Mouse (Mus musculus) limb, embryonic 12.5 days (tissue): ENCODE data around the gene Mef2d. TPM values are rescaled to one million over a fixed set of nuclear protein-coding genes. Genes with fewer than 3 reads are reported as not detected.

ENCODE experiments used
- ATAC-seq: fragments of 200-750 bp; cut with Nextera tagmentation; 2 replicates; pipeline ENCODE4 v1.8.0; 2017; ENCODE audit warnings: low read depth, moderate TSS enrichment; ENCODE audit not compliant: insufficient number of reproducible peaks, insufficient read depth, low FRiP score, low TSS enrichment
- H3K27ac ChIP-seq: fragments of 300-500 bp; sonication (generic); 2 replicates; pipeline ENCODE4 v1.5.1; 2016; ENCODE audit warnings: mild to moderate bottlenecking, moderate library complexity
- H3K27me3 ChIP-seq: fragments of 300-500 bp; sonication (generic); 2 replicates; pipeline ENCODE4 v1.6.1; 2016; ENCODE audit warnings: mild to moderate bottlenecking, moderate library complexity
- H3K36me3 ChIP-seq: fragments of 300-500 bp; sonication (generic); 2 replicates; pipeline ENCODE4 v1.6.1; 2016; ENCODE audit warnings: mild to moderate bottlenecking, moderate library complexity
- H3K4me1 ChIP-seq: fragments of 300-500 bp; sonication (generic); replicated peaks from 2 replicates; pipeline ENCODE4 v1.6.1; 2016
- H3K4me2 ChIP-seq: fragments of 300-500 bp; sonication (generic); 2 replicates; pipeline ENCODE4 v1.6.1; 2016; ENCODE audit warnings: mild to moderate bottlenecking, moderate library complexity
- H3K4me3 ChIP-seq: fragments of 300-500 bp; sonication (generic); replicated peaks from 2 replicates; pipeline ENCODE4 v1.5.1; 2016; ENCODE audit warnings: mild to moderate bottlenecking
- H3K9ac ChIP-seq: fragments of 300-500 bp; sonication (generic); replicated peaks from 2 replicates; pipeline ENCODE4 v1.6.1; 2016; ENCODE audit warnings: mild to moderate bottlenecking, moderate library complexity
- H3K9me3 ChIP-seq: fragments of 300-500 bp; sonication (generic); 2 replicates; pipeline ENCODE4 v1.6.1; 2016; ENCODE audit warnings: mild to moderate bottlenecking, moderate library complexity
- WGBS: fragments of 180-500 bp; shearing (Covaris S2); methylation state at CpG from one replicate; pipeline ENCODE4 v1.1.7; 2016; 5-methylcytosine and 5-hydroxymethylcytosine counted together
- polyA plus RNA-seq: library from polyadenylated mRNA; unstranded; fragments of >200 nt; fragmentation: Nextera tagmentation; extraction: Ambion mirVana; gene quantifications from 2 replicates; pipeline ENCODE4 v1.2.1, GENCODE M21; 2016

The Mef2d gene
- polyA plus RNA-seq, 1 experiment from 2014 or later = 12.1 TPM

DNA sequence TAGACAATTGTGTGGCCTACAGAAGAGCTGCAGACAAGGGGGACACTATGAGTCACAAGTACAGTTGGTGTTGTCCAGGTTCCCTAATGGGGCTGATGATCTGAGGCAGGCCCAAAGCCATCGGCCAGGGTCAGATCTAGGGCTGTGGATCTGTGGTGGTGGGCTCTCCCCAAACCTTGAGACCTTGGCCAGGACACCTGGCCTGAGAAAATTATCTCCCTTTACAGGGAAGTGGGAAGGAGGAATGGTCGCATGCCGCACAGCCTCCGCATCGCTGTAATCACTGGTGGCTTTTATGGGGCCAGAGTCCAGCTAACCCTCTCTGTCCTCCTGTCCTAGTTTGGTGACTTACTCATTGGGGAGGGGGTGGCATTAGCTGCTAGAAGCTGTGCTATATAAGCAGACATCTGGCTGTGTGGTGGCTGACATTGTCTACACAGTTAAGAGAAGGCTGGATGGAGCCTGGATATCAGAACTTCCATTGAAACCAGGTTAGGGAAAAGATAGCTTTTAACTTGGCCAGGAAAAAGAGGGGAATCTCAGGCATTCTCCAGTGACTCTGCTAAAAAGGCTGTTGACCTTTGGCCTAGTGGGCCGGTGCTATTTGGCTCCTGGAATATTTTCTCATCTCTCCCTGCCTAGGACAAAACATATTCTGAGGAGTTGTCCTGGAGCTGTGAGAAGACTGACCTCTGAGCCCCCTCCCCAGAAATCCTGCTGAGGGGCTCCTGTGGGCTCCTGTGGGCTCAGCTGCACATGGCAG lies 2.7 kb downstream of the Mef2d start:
- Histone ChIP-seq H3K9me3 (no peaks in the 10 kb centered on the region), H3K36me3 (0 out of 2 replicates have a peak, but pooled peaks cover 6% of the 10 kb centered on the region), H3K4me3 (peak overlapping the region; percentile 94), H3K4me2 (peak overlapping the region; percentile 94), H3K4me1 (peaks cover 88% of the 10 kb centered on the region), H3K9ac (peak overlapping the region; percentile 91), H3K27ac (peak overlapping the region; percentile 98; the same call in 1 of the 2 replicates), H3K27me3 (no peaks in the 10 kb centered on the region)
- 42% methylated on average over 6 of the region's 6 CpGs for WGBS
- no peak for ATAC-seq

DNA sequence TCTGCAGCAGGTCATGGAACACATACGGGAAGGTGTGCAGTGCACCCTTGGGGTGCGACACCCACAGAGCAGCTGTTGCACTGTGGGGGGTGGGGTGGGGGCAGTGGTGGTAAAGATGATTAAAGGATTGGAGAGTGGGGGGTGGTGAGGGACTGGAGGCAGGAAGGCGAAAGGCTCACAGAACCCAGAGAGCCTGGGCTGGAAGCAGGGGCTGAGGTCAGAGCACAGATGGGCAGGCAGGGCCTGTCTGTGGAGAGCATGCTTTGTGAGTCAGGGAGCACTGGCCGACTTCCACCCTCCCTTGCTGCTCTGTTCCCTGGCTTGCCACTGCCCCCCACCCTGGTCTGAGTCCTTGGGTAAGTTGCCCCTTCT lies 3.2 kb downstream of the Mef2d start:
- H3K4me3 ChIP-seq = peak overlapping the region; percentile 94
- H3K36me3 ChIP-seq = 0 out of 2 replicates have a peak, but pooled peaks cover 6% of the 10 kb centered on the region
- peak overlapping the region; percentile 91; the same call in 1 of the 2 replicates for H3K9ac ChIP-seq
- peak overlapping the region; percentile 94 for H3K4me2 ChIP-seq
- H3K9me3 ChIP-seq = no peaks in the 10 kb centered on the region
- WGBS = 23% methylated on average over 4 of the region's 4 CpGs
- peaks cover 88% of the 10 kb centered on the region for H3K4me1 ChIP-seq
- H3K27me3 ChIP-seq = no peaks in the 10 kb centered on the region
- no peak for ATAC-seq
- H3K27ac ChIP-seq = peak overlapping the region; percentile 56; the same call in 1 of the 2 replicates

DNA sequence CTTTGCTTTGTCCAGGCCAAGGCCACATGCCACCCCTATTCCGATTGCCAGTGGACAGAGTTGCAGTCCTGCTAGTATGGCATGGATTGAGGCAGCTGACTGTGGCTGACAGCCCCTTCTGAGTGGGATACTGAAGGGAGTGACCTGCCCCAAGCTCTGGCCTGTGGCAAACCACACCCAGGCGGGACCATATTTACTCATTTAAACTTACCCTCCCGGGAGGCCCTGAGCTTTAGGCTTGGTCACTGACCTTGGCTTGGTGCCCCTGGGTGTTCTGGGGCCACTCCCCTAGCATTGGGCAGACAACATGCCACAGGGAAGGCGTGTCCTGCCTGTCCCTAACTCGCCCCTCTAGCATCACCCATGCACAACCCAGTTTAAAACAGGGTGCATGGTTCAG lies 3.8 kb downstream of the Mef2d start:
- H3K27ac ChIP-seq = peak overlapping the region; percentile 56; the same call in 1 of the 2 replicates
- peak overlapping the region; percentile 94 for H3K4me2 ChIP-seq
- H3K27me3 ChIP-seq = no peaks in the 10 kb centered on the region
- peaks cover 88% of the 10 kb centered on the region for H3K4me1 ChIP-seq
- H3K9me3 ChIP-seq = no peaks in the 10 kb centered on the region
- WGBS = 65% methylated on average over 5 of the region's 5 CpGs
- 0 out of 2 replicates have a peak, but pooled peaks cover 6% of the 10 kb centered on the region for H3K36me3 ChIP-seq
- H3K4me3 ChIP-seq = 0 out of 2 replicates have a peak overlapping the region, but pooled peaks have one; percentile 94
- peak overlapping the region; percentile 91; the same call in 1 of the 2 replicates for H3K9ac ChIP-seq
- no peak for ATAC-seq

DNA sequence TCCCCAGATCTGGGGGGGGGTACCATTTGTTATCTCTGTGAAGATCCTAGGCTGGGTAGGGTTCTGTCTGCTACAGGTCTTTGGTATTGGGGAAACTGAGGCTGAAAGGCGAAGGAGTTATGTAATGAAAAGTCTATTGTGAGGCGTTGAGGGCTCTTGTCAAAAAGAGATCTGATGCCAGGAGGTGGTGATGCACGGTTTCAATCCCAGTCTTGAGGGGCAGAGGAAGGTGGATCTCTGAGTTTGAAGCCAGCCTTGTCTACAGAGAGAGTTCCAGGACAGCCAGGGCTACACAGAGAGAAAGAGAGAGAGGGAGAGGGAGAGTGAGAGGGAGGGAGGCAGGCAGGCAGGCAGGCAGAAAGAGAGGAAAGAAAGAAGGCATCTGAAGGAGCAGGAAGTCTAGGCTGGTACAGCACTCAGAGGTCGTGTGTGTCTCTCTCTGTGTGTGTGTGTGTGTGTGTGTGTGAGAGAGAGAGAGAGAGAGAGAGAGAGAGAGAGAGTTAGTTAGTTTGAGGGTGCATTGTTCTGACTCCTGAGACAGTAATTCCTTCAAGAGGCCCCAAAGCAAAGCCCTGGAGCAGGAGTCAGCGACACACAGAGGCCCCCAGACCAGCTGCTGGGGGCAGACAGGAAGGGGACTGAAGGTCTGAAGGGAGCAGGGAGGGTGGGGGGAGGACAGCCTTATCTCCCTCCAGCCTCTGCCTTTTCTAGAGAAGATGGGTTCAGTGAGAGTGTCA lies 4.4 kb downstream of the Mef2d start:
- Histone ChIP-seq H3K4me2 (peak overlapping the region; percentile 94), H3K27ac (peak overlapping the region; percentile 56; the same call in 1 of the 2 replicates), H3K27me3 (no peaks in the 10 kb centered on the region), H3K4me1 (peaks cover 88% of the 10 kb centered on the region), H3K9me3 (no peaks in the 10 kb centered on the region), H3K9ac (no peak overlapping the region; the same call in 1 of the 2 replicates), H3K36me3 (0 out of 2 replicates have a peak, but pooled peaks cover 6% of the 10 kb centered on the region), H3K4me3 (no peak overlapping the region)
- no peak for ATAC-seq
- 47% methylated on average over 5 of the region's 5 CpGs for WGBS

DNA sequence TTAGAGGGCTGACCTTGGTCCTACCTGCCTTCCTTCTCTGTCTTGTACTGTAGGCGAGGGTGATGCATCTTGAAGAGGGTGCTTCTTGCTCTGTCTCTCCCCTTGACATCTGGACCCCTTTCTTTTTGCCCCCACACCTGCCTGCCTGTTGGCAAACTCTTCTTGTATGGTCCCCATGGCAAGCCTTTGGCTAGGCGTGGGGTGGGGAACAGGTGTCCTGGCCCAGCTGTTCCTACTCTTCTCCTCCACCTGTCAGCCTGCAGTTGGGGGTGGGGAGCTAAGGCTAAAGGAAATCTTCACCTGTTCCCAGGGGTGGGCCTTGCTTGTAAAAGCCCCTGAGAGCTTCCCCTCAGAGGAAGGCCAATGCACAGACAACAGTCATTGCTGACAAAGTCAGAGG lies 5.3 kb downstream of the Mef2d start:
- no peak overlapping the region for H3K9ac ChIP-seq
- H3K4me2 ChIP-seq = 0 out of 2 replicates have a peak overlapping the region, but pooled peaks have one; percentile 13
- 0 out of 2 replicates have a peak, but pooled peaks cover 6% of the 10 kb centered on the region for H3K36me3 ChIP-seq
- H3K27ac ChIP-seq = peak overlapping the region; percentile 7; the same call in 1 of the 2 replicates
- 69% methylated on average over 2 of the region's 2 CpGs for WGBS
- H3K4me3 ChIP-seq = no peak overlapping the region
- ATAC-seq = no peak
- no peaks in the 10 kb centered on the region for H3K27me3 ChIP-seq
- peaks cover 94% of the 10 kb centered on the region for H3K4me1 ChIP-seq
- H3K9me3 ChIP-seq = no peaks in the 10 kb centered on the region

DNA sequence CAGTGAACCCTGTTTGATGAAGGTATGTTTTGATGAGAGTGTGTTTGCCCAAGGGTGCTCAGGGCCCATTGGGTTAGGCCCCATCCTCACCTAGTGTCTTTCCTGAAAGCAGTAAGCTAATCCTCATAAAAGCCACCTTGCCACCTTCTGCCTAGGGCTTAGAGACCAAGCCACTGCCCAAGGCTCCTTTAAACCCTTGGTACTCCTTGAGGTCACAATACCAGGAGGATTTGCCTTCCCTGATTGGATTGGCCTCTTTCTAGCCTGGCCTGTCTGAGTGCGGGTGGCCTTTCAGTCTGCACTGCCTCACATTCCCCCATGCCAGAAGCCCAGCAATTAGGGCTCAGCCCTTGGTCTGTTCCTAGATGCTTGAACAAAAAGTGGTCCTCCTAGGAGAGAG lies 5.7 kb downstream of the Mef2d start:
- 89% methylated on average over 1 of the region's 1 CpGs for WGBS
- Histone ChIP-seq H3K4me3 (no peak overlapping the region), H3K9ac (no peak overlapping the region), H3K9me3 (no peaks in the 10 kb centered on the region), H3K27ac (peak overlapping the region; percentile 7; the same call in 1 of the 2 replicates), H3K4me2 (no peak overlapping the region), H3K27me3 (no peaks in the 10 kb centered on the region), H3K4me1 (peaks cover 92% of the 10 kb centered on the region), H3K36me3 (0 out of 2 replicates have a peak, but pooled peaks cover 6% of the 10 kb centered on the region)
- no peak for ATAC-seq

DNA sequence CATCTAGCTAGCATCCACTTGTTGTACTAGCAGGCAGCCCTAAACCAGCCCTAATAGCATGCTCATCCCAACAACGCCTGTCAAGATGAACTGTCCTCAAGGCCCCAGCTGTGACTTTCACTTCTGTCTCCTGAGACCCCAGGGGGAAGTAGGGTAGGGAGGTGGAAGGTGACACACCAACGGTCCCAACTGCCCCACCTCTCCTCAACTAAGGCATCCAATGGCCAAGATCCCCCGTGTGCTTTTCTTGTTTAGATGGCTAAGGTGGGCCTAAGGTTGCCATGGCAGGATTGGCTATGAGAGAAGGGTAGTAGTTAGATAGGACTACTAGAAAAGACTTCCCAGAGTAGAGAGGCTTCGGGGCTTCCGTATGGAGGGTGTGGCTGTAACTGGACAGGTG lies 6.2 kb downstream of the Mef2d start:
- Histone ChIP-seq H3K27ac (peak overlapping the region; percentile 5; the same call in 1 of the 2 replicates), H3K36me3 (peaks cover 7% of the 10 kb centered on the region; the same call in 1 of the 2 replicates), H3K9ac (no peak overlapping the region), H3K27me3 (no peaks in the 10 kb centered on the region), H3K9me3 (no peaks in the 10 kb centered on the region), H3K4me3 (no peak overlapping the region), H3K4me1 (peaks cover 87% of the 10 kb centered on the region), H3K4me2 (no peak overlapping the region)
- ATAC-seq = no peak
- 86% methylated on average over 5 of the region's 5 CpGs for WGBS

DNA sequence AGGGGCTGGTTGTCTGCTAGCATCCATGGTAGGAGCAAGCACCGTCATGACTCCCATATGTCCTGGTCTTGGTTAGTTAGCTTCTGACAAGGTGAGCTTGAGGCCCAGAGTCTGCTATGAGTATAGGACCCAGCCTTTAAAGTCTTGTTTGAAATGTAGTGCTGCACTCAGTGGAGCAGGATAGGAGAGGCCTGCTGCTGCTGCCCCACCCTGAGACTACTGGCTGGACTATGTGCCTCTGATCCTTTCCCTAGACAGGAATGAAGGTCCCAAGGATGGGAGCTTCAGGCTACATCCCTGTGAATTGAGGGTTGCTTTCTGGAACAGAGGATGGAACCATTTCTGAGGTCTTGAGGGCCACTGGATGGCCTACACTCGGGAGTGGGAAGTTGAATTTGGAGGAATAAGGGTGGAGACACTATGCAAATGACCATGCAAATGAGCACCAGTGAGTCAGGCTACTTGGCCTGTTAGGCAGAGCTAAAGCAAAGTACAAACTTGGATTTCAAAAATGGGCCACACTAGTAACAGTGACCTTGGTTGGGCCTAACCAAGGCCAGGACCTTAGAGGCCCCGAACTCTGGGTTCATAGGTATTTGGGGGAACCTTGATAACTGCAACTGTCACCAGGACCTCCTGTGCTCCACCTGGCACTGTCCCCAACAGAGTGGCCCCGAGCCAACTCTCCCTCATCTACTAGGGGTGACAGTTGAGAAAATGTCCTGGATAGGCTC lies 6.8 kb downstream of the Mef2d start:
- peak overlapping the region; percentile 1; the same call in 1 of the 2 replicates for H3K4me3 ChIP-seq
- H3K27ac ChIP-seq = peak overlapping the region; percentile 76
- no peak overlapping the region; the same call in 1 of the 2 replicates for H3K9ac ChIP-seq
- H3K9me3 ChIP-seq = no peaks in the 10 kb centered on the region
- 67% methylated on average over 4 of the region's 4 CpGs for WGBS
- peaks cover 81% of the 10 kb centered on the region for H3K4me1 ChIP-seq
- H3K27me3 ChIP-seq = no peaks in the 10 kb centered on the region
- peaks cover 11% of the 10 kb centered on the region; the same call in 1 of the 2 replicates for H3K36me3 ChIP-seq
- ATAC-seq = no peak
- H3K4me2 ChIP-seq = peak overlapping the region; percentile 45

DNA sequence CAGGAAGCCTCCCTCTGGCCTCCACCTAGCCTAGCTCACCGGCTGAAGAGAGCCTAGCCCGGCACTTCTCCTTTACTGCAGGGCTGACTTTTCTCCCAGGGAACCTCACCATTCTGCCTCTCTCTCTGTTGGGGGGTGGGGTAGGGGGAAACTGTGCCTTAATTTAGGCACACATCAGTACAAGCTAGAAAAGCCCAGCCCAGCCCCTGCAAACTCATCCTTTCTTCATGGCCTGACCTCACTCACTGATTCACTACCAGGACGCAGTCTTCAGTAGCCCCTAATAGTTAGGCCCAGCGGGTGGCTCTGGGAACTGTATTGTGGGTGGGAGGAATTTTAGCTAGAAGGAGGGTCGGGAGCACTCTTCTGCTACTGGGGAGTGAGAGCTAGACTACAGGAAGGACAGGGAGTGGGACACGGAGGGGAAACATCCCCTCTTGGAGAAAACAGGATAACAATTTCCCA lies 7.4 kb downstream of the Mef2d start:
- H3K36me3 ChIP-seq = peaks cover 11% of the 10 kb centered on the region; the same call in 1 of the 2 replicates
- peak overlapping the region; percentile 76 for H3K27ac ChIP-seq
- H3K4me3 ChIP-seq = peak overlapping the region; percentile 1; the same call in 1 of the 2 replicates
- H3K4me1 ChIP-seq = peaks cover 75% of the 10 kb centered on the region
- H3K9ac ChIP-seq = peak overlapping the region; percentile 37
- H3K27me3 ChIP-seq = no peaks in the 10 kb centered on the region
- ATAC-seq = no peak
- WGBS = 21% methylated on average over 6 of the region's 6 CpGs
- H3K4me2 ChIP-seq = peak overlapping the region; percentile 45
- no peaks in the 10 kb centered on the region for H3K9me3 ChIP-seq
